In genomic region chr7:44356590-44357481, GRCm38 (mm10) we compare ENCODE assay signal across 9 mouse cellular contexts. TPM values are rescaled to one million over a fixed set of nuclear protein-coding genes. Genes with fewer than 3 reads are reported as not detected.
A peak's percentile ranks its signal among the peaks of the same experiment; 100 is the strongest.
DNase-seq lines count a peak whose midpoint lies in the region; ATAC-seq lines count a peak whose summit lies in the region.
"Had no signal": no experiment of that assay in that cellular context is flagged by ENCODE, and none has a peak within 500 bp of the region (broad histone marks: within the 10 kb centered on the region; RNA-seq: fewer than 3 reads in every experiment).

No protein-coding gene starts in this region.

- H3K4me3 ChIP-seq in heart, embryonic 16.5 days (ENCODE audit: low read length) = 0 out of 2 replicates have a peak overlapping the region, but pooled peaks have one; percentile 1
- H3K4me3 ChIP-seq in embryonic facial prominence, embryonic 14.5 days (ENCODE audit: low read depth, low read length) = no peak overlapping the region
- peak overlapping the region; percentile 15 for H3K4me3 ChIP-seq in midbrain, embryonic 13.5 days (replicated peaks)
- H3K4me3 ChIP-seq: limb, embryonic 15.5 days had no signal

- H3K4me1 ChIP-seq in heart, embryonic 16.5 days (ENCODE audit: control insufficient read depth, insufficient read depth, low read length) = peaks cover 17% of the 10 kb centered on the region
- peaks cover 7% of the 10 kb centered on the region; the same call in 1 of the 2 replicates for H3K4me1 ChIP-seq in embryonic facial prominence, embryonic 14.5 days (ENCODE audit: control insufficient read depth, insufficient read depth, low read length)
- H3K4me1 ChIP-seq in midbrain, embryonic 13.5 days (replicated peaks) = peaks cover 78% of the 10 kb centered on the region

- H3K9ac ChIP-seq in heart, embryonic 16.5 days (ENCODE audit: low read length) = peak overlapping the region; percentile 18; the same call in 1 of the 2 replicates
- H3K9ac ChIP-seq in embryonic facial prominence, embryonic 14.5 days (ENCODE audit: low read depth, low read length) = no peak overlapping the region
- H3K9ac ChIP-seq in midbrain, embryonic 13.5 days (replicated peaks) = peak overlapping the region; percentile 55
- H3K9ac ChIP-seq: limb, embryonic 15.5 days had no signal

- peaks cover 73% of the 10 kb centered on the region for H3K27me3 ChIP-seq in heart, embryonic 16.5 days (ENCODE audit: control insufficient read depth, insufficient read depth, low read length)
- H3K27me3 ChIP-seq in embryonic facial prominence, embryonic 14.5 days (replicated peaks; ENCODE audit: control insufficient read depth, insufficient read depth, low read length) = peaks cover 88% of the 10 kb centered on the region
- H3K27me3 ChIP-seq in midbrain, embryonic 13.5 days = peaks cover 65% of the 10 kb centered on the region

- peak overlapping the region; percentile 26; the same call in 1 of the 2 replicates for H3K4me2 ChIP-seq in heart, embryonic 16.5 days (ENCODE audit: low read depth, low read length)
- 0 out of 2 replicates have a peak overlapping the region, but pooled peaks have one; percentile 0 for H3K4me2 ChIP-seq in embryonic facial prominence, embryonic 14.5 days (ENCODE audit: low read depth, low read length)
- H3K4me2 ChIP-seq in midbrain, embryonic 13.5 days (replicated peaks) = peak overlapping the region; percentile 42
- H3K4me2 ChIP-seq: limb, embryonic 15.5 days had no signal

- ATAC-seq in heart, embryonic 16.5 days (replicated peaks; ENCODE audit: extremely low read depth, insufficient read depth, low FRiP score) = no peak
- ATAC-seq in embryonic facial prominence, embryonic 14.5 days (ENCODE audit: low read depth) = no peak
- no peak for ATAC-seq in midbrain, embryonic 13.5 days

- DNase-seq in heart, postnatal 36 days = no peak
- DNase-seq in MN1 (ENCODE audit: low spot score) = peak; percentile 64
- no peak for DNase-seq in embryonic facial prominence, embryonic 14.5 days (ENCODE audit: low spot score)
- no peak for DNase-seq in urinary bladder, adult 2 months (ENCODE audit: low spot score)
- DNase-seq in urinary bladder, postnatal 36 days (ENCODE audit: low spot score in 2 of 2) = no peak
- DNase-seq in adrenal gland, postnatal 14 days = no peak

- 4% methylated on average over 35 of the region's 35 CpGs for WGBS in heart, embryonic 16.5 days
- 3% methylated on average over 31 of the region's 35 CpGs for WGBS in embryonic facial prominence, embryonic 14.5 days
- 2% methylated on average over 35 of the region's 35 CpGs for WGBS in midbrain, embryonic 13.5 days

- no peaks in the 10 kb centered on the region for H3K36me3 ChIP-seq in heart, embryonic 16.5 days (ENCODE audit: control insufficient read depth, insufficient read depth)
- no peaks in the 10 kb centered on the region for H3K36me3 ChIP-seq in embryonic facial prominence, embryonic 14.5 days (ENCODE audit: control insufficient read depth, insufficient read depth, low read length)
- H3K36me3 ChIP-seq in midbrain, embryonic 13.5 days = peaks cover 26% of the 10 kb centered on the region
- H3K36me3 ChIP-seq: limb, embryonic 15.5 days had no signal

- H3K27ac ChIP-seq in heart, embryonic 16.5 days (ENCODE audit: low read length) = no peak overlapping the region
- no peak overlapping the region for H3K27ac ChIP-seq in embryonic facial prominence, embryonic 14.5 days (replicated peaks; ENCODE audit: low read depth, low read length)
- H3K27ac ChIP-seq in midbrain, embryonic 13.5 days = peak overlapping the region; percentile 71; the same call in 1 of the 2 replicates
- H3K27ac ChIP-seq: limb, embryonic 15.5 days had no signal

- intact Hi-C loops in heart, postnatal 36 days (cut with DNase I) = loop anchor here (10.0 kb wide), 1 partner anchor 52 kb away; the partner anchor contains the start of gene Clec11a

- no peaks in the 10 kb centered on the region for H3K9me3 ChIP-seq in heart, embryonic 16.5 days (replicated peaks; ENCODE audit: control insufficient read depth, low read length)
- H3K9me3 ChIP-seq in embryonic facial prominence, embryonic 14.5 days (ENCODE audit: control insufficient read depth, low read length) = no peaks in the 10 kb centered on the region
- H3K9me3 ChIP-seq in midbrain, embryonic 13.5 days = no peaks in the 10 kb centered on the region
- H3K9me3 ChIP-seq: limb, embryonic 15.5 days had no signal

RNA-seq across cellular contexts. Expression of gene Syt3, which starts 27.1 kb away (rescaled TPM):
- 0.62 and 0.70 TPM in 2 replicates for polyA plus RNA-seq in heart, embryonic 16.5 days (2015; fragmentation: Nextera tagmentation; extraction: Ambion mirVana)
- 1 to 10 TPM; 1.7 to 3.4 TPM for total RNA-seq in heart, postnatal 36 days (2021)
- polyA plus RNA-seq in embryonic facial prominence, embryonic 14.5 days (2014; fragmentation: Nextera tagmentation; extraction: Ambion mirVana) = 2.4 and 2.6 TPM in 2 replicates
- 16.9 and 17.6 TPM in 2 replicates for polyA plus RNA-seq in midbrain, embryonic 13.5 days (2015; fragmentation: Nextera tagmentation; extraction: Ambion mirVana)
- 4.1 and 4.3 TPM in 2 replicates for polyA plus RNA-seq in urinary bladder, adult 2 months (2012; rRNA removed)
- 2.6 and 3.9 TPM in 2 replicates for total RNA-seq in adrenal gland, postnatal 14 days (2021)

RNA-seq across cellular contexts. Expression of gene 1700008O03Rik, which starts 28.8 kb away (rescaled TPM):
- polyA plus RNA-seq in heart, embryonic 16.5 days (2015; fragmentation: Nextera tagmentation; extraction: Ambion mirVana) = 0.32 and 0.41 TPM in 2 replicates
- total RNA-seq in heart, postnatal 36 days (2021) = under 1 TPM in 1 of 2 experiments, not detected in 1; 0.68 TPM
- 0.33 and 0.80 TPM in 2 replicates for polyA plus RNA-seq in embryonic facial prominence, embryonic 14.5 days (2014; fragmentation: Nextera tagmentation; extraction: Ambion mirVana)
- 0.70 and 1.4 TPM in 2 replicates for polyA plus RNA-seq in midbrain, embryonic 13.5 days (2015; fragmentation: Nextera tagmentation; extraction: Ambion mirVana)
- 1.4 and 1.5 TPM in 2 replicates for polyA plus RNA-seq in urinary bladder, adult 2 months (2012; rRNA removed)
- total RNA-seq in adrenal gland, postnatal 14 days (2021) = 0.59 and 0.71 TPM in 2 replicates

RNA-seq across cellular contexts. Expression of gene Shank1, which starts 46.8 kb away (rescaled TPM):
- polyA plus RNA-seq in heart, embryonic 16.5 days (2015; fragmentation: Nextera tagmentation; extraction: Ambion mirVana) = 0.55 and 0.66 TPM in 2 replicates
- total RNA-seq in heart, postnatal 36 days (2021) = 1 to 10 TPM in 1 of 2 experiments, under 1 TPM in 1; 1.00 to 1.5 TPM
- 3.6 and 3.7 TPM in 2 replicates for polyA plus RNA-seq in embryonic facial prominence, embryonic 14.5 days (2014; fragmentation: Nextera tagmentation; extraction: Ambion mirVana)
- polyA plus RNA-seq in midbrain, embryonic 13.5 days (2015; fragmentation: Nextera tagmentation; extraction: Ambion mirVana) = 26.0 and 26.4 TPM in 2 replicates
- 0.85 and 1.9 TPM in 2 replicates for polyA plus RNA-seq in urinary bladder, adult 2 months (2012; rRNA removed)
- 7.6 and 8.0 TPM in 2 replicates for total RNA-seq in adrenal gland, postnatal 14 days (2021)

RNA-seq across cellular contexts. Expression of gene Clec11a, which starts 50.1 kb away (rescaled TPM):
- 1.4 and 1.8 TPM in 2 replicates for polyA plus RNA-seq in heart, embryonic 16.5 days (2015; fragmentation: Nextera tagmentation; extraction: Ambion mirVana)
- total RNA-seq in heart, postnatal 36 days (2021) = under 1 TPM; 0.75 to 0.84 TPM
- 27.3 and 34.6 TPM in 2 replicates for polyA plus RNA-seq in embryonic facial prominence, embryonic 14.5 days (2014; fragmentation: Nextera tagmentation; extraction: Ambion mirVana)
- 3.7 and 4.0 TPM in 2 replicates for polyA plus RNA-seq in midbrain, embryonic 13.5 days (2015; fragmentation: Nextera tagmentation; extraction: Ambion mirVana)
- 17.2 and 19.7 TPM in 2 replicates for polyA plus RNA-seq in urinary bladder, adult 2 months (2012; rRNA removed)
- total RNA-seq in adrenal gland, postnatal 14 days (2021) = 3.4 and 3.6 TPM in 2 replicates
